Mouse (Mus musculus): ENCODE data around the gene Pstpip1.
A peak's percentile ranks its signal among the peaks of the same experiment; 100 is the strongest.

GRCm38 (mm10) chr9:56041372-56042180 is 48.2 kb upstream of the Pstpip1 start, which contains the start of gene Rcn2:
- no peak for TF ChIP-seq CTCF (IDR thresholded peaks at IDR 0.05; ENCODE audit: extremely low read depth, insufficient read length, insufficient replicate concordance, low read depth, low read length)
- TF ChIP-seq POLR2A (IDR thresholded peaks at IDR 0.05; ENCODE audit: low read depth, low read length) = peak; percentile 95

All from small intestine, adult 2 months (tissue).